Mouse (Mus musculus): ENCODE results near the gene Anxa6. TPM values are rescaled to one million over a fixed set of nuclear protein-coding genes. Genes with fewer than 3 reads are reported as not detected.

Anxa6 gene
- total and polyA plus RNA-seq, 3 experiments = 115 to 168 (median 162) TPM

GRCm38 (mm10) chr11:54954716-54955115 lies 78.5 kb downstream of the Anxa6 start (continued):
- TF ChIP-seq ZMIZ1 (IDR thresholded peaks at IDR 0.05; ENCODE audit: low read depth, low read length) (no peak), E2F4 (IDR thresholded peaks at IDR 0.05; ENCODE audit: insufficient replicate concordance, low read depth, low read length) (no peak), MXI1 (IDR thresholded peaks at IDR 0.05; ENCODE audit: low read depth, low read length) (peak; percentile 87), USF1 (IDR thresholded peaks at IDR 0.05; ENCODE audit: low read depth, low read length) (no peak), JUND (conservative IDR thresholded peaks at IDR 0.05; ENCODE audit: low read depth, low read length) (no peak), TCF12 (IDR thresholded peaks at IDR 0.05; ENCODE audit: low read depth, low read length) (no peak)

DNA sequence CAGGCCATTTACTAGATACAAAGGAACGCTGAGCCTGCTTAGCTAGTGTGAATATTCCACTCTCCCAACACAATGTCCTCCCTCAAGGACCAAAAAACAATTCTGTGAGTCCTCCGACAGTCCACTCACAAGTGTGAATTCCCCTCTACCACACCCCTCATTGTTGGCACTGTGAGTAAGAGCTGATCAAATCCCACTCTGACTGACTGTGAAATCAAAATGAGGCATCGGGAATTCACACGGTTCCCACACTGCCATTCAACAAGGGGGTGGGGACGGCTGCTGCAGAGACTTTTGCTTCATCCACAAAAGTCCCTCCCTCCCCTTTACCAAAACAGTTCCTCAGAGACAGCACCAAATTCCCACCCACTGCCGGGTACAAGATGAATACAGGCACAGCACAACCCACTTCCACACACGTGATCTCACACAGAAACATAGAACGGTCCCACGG lies 79.2 kb downstream of the Anxa6 start:
- no peak for DNase-seq (ENCODE audit: extremely low read depth)
- Histone ChIP-seq H3K9me3 (replicated peaks; ENCODE audit: low read length) (no peaks in the 10 kb centered on the region), H3K27me3 (replicated peaks) (no peaks in the 10 kb centered on the region), H3K36me3 (replicated peaks in 1 of 2; ENCODE audit: control insufficient read depth in 1 of 2, insufficient read depth in 1 of 2, low read length in 1 of 2) (peaks cover 18 to 48% of the 10 kb centered on the region in 2 experiments), H3K9ac (ENCODE audit: insufficient read depth, low read depth) (peak overlapping the region; percentile 58), H3K4me1 (ENCODE audit: control insufficient read depth in 1 of 2, insufficient read depth in 2 of 2) (peaks cover 42 to 87% of the 10 kb centered on the region in 2 experiments), H3K27ac (ENCODE audit: insufficient read depth, low read depth) (no peak overlapping the region), H3K79me2 (replicated peaks; ENCODE audit: control insufficient read depth, extremely low read depth, insufficient read depth, poor library complexity, severe bottlenecking) (peaks cover 81% of the 10 kb centered on the region), H3K4me3 (replicated peaks in 1 of 3; ENCODE audit: low read depth in 2 of 3, low read length in 2 of 3, poor library complexity in 1 of 3) (peak overlapping the region; percentile 7 to 56 (median 14)), H3K4me2 (ENCODE audit: insufficient read depth, low read depth, poor library complexity, severe bottlenecking) (peak overlapping the region; percentile 93)
- TF ChIP-seq BHLHE40 (IDR thresholded peaks at IDR 0.05; ENCODE audit: low read depth, low read length) = peak; percentile 65
- TF ChIP-seq ELF1 (IDR thresholded peaks at IDR 0.05; ENCODE audit: low read depth, low read length) = 0 out of 2 replicates have a peak, but pooled peaks have one; percentile 21
- TF ChIP-seq USF1 (IDR thresholded peaks at IDR 0.05; ENCODE audit: low read depth, low read length) = peak; percentile 43
- peak; percentile 32; the same call in 1 of the 2 replicates for TF ChIP-seq USF2 (conservative IDR thresholded peaks at IDR 0.05; ENCODE audit: low read depth, low read length)
- TF ChIP-seq CHD1 (IDR thresholded peaks at IDR 0.05; ENCODE audit: low read depth, low read length) = no peak
- dilution Hi-C loops (cut with MboI; ENCODE audit: extremely low pct_ligation_motif_present, extremely low pct_unique_long_range_greater_than_20kb, low sequenced_read_pairs) (no loop called here), in situ Hi-C loops (cut with MboI; ENCODE audit: low pct_ligation_motif_present, low pct_unique_long_range_greater_than_20kb, low sequenced_read_pairs) (no loop called here)

DNA sequence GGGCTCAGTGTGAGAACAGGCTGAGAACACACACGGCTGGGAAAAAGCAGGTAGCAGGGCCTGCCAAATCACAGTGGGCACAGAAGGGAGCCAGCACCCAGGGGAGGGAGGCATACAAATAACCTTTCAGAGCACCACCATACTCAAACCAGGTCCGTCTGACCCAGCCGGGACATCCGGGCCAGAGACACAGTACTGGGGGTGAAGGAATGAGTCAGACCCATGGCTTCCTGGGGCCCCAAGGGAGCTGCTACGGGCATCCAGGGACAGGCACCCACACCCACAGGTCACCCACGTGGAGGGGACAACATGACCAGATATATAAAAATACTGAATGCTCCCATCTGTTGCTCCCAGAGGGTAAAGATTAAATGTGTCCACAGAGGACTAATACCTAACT lies 80.6 kb downstream of the Anxa6 start:
- dilution Hi-C loops (cut with MboI; ENCODE audit: extremely low pct_ligation_motif_present, extremely low pct_unique_long_range_greater_than_20kb, low sequenced_read_pairs) = no loop called here
- Histone ChIP-seq H3K4me3 (replicated peaks in 1 of 3; ENCODE audit: low read depth in 2 of 3, low read length in 2 of 3, poor library complexity in 1 of 3) (peak overlapping the region in 1 of 3 experiments; percentile 8), H3K9me3 (replicated peaks; ENCODE audit: low read length) (no peaks in the 10 kb centered on the region), H3K9ac (ENCODE audit: insufficient read depth, low read depth) (peak overlapping the region; percentile 58; the same call in 1 of the 2 replicates), H3K27ac (ENCODE audit: insufficient read depth, low read depth) (peak overlapping the region; percentile 69), H3K4me1 (ENCODE audit: control insufficient read depth in 1 of 2, insufficient read depth in 2 of 2) (peaks cover 37 to 82% of the 10 kb centered on the region in 2 experiments), H3K36me3 (replicated peaks in 1 of 2; ENCODE audit: control insufficient read depth in 1 of 2, insufficient read depth in 1 of 2, low read length in 1 of 2) (peaks cover 21 to 53% of the 10 kb centered on the region in 2 experiments), H3K4me2 (ENCODE audit: insufficient read depth, low read depth, poor library complexity, severe bottlenecking) (peak overlapping the region; percentile 93), H3K27me3 (replicated peaks) (no peaks in the 10 kb centered on the region), H3K79me2 (replicated peaks; ENCODE audit: control insufficient read depth, extremely low read depth, insufficient read depth, poor library complexity, severe bottlenecking) (peaks cover 81% of the 10 kb centered on the region)
- DNase-seq (ENCODE audit: extremely low read depth) = peak; percentile 81
- in situ Hi-C loops (cut with MboI; ENCODE audit: low pct_ligation_motif_present, low pct_unique_long_range_greater_than_20kb, low sequenced_read_pairs) = no loop called here
- TF ChIP-seq POLR2A (IDR thresholded peaks at IDR 0.05; ENCODE audit: low read depth, low read length) = no peak; the same call in 1 of the 2 replicates
- no peak for TF ChIP-seq NELFE (IDR thresholded peaks at IDR 0.05; ENCODE audit: low read depth, low read length)
- peak; percentile 69; the same call in 1 of the 2 replicates for TF ChIP-seq TCF12 (IDR thresholded peaks at IDR 0.05; ENCODE audit: low read depth, low read length)
- 0 out of 2 replicates have a peak, but pooled peaks have one; percentile 14 for TF ChIP-seq TBP (conservative IDR thresholded peaks at IDR 0.05; ENCODE audit: low read depth, low read length)
- TF ChIP-seq EP300 (IDR thresholded peaks at IDR 0.05; ENCODE audit: low read length) = peak; percentile 75; the same call in 1 of the 2 replicates
- TF ChIP-seq UBTF (IDR thresholded peaks at IDR 0.05; ENCODE audit: low read depth, low read length) = peak; percentile 70; the same call in 1 of the 2 replicates
- no peak for TF ChIP-seq PAX5 (IDR thresholded peaks at IDR 0.05; ENCODE audit: low read length)
- no peak; the same call in 1 of the 2 replicates for TF ChIP-seq ELF1 (IDR thresholded peaks at IDR 0.05; ENCODE audit: low read depth, low read length)
- 0 out of 2 replicates have a peak, but pooled peaks have one; percentile 48 for TF ChIP-seq CHD2 (IDR thresholded peaks at IDR 0.05; ENCODE audit: low read length)
- TF ChIP-seq BHLHE40 (IDR thresholded peaks at IDR 0.05; ENCODE audit: low read depth, low read length) = peak; percentile 62
- TF ChIP-seq RCOR1 (conservative IDR thresholded peaks at IDR 0.05; ENCODE audit: low read depth, low read length) = peak; percentile 74; the same call in 1 of the 2 replicates
- TF ChIP-seq SMC3 (IDR thresholded peaks at IDR 0.05; ENCODE audit: low read depth, low read length) = 0 out of 2 replicates have a peak, but pooled peaks have one; percentile 0
- TF ChIP-seq MAZ (IDR thresholded peaks at IDR 0.05; ENCODE audit: low read depth, low read length) = peak; percentile 88
- no peak for TF ChIP-seq ZKSCAN1 (IDR thresholded peaks at IDR 0.05; ENCODE audit: borderline replicate concordance, low read depth, low read length)
- peak; percentile 55; the same call in 1 of the 2 replicates for TF ChIP-seq JUND (conservative IDR thresholded peaks at IDR 0.05; ENCODE audit: low read depth, low read length)
- peak; percentile 94 for TF ChIP-seq MAX (IDR thresholded peaks at IDR 0.05; ENCODE audit: low read length)
- no peak for TF ChIP-seq ZC3H11A (IDR thresholded peaks at IDR 0.05; ENCODE audit: low read depth, low read length)
- no peak for TF ChIP-seq KAT2A (IDR thresholded peaks at IDR 0.05; ENCODE audit: insufficient replicate concordance, low read length)
- TF ChIP-seq ZNF384 (IDR thresholded peaks at IDR 0.05; ENCODE audit: low read depth, low read length) = no peak
- TF ChIP-seq ETS1 (conservative IDR thresholded peaks at IDR 0.05; ENCODE audit: low read depth, low read length) = peak; percentile 73
- peak; percentile 98 for TF ChIP-seq MXI1 (IDR thresholded peaks at IDR 0.05; ENCODE audit: low read depth, low read length)
- TF ChIP-seq NRF1 (IDR thresholded peaks at IDR 0.05; ENCODE audit: low read depth, low read length) = no peak
- TF ChIP-seq IRF4 (IDR thresholded peaks at IDR 0.05; ENCODE audit: low read depth, low read length) = peak; percentile 86

All from CH12.LX (cell line).